Mouse (Mus musculus): ENCODE data around the gene Bcl9.

- TF ChIP-seq CTCF (IDR thresholded peaks at IDR 0.05 in 2 of 3, conservative IDR thresholded peaks at IDR 0.05 in 1 of 3; ENCODE audit: control insufficient read depth in 1 of 3, insufficient read depth in 1 of 3, low read depth in 2 of 3, low read length in 3 of 3, poor library complexity in 1 of 3, severe bottlenecking in 1 of 3) (no peak), MAFK (IDR thresholded peaks at IDR 0.05; ENCODE audit: borderline replicate concordance, low read depth, low read length) (no peak), E2F4 (IDR thresholded peaks at IDR 0.05; ENCODE audit: borderline replicate concordance, low read depth, low read length) (no peak), NELFE (IDR thresholded peaks at IDR 0.05; ENCODE audit: low read depth, low read length) (no peak), POLR2AphosphoS2 (IDR thresholded peaks at IDR 0.05; ENCODE audit: low read length) (no peak)
Observed at GRCm38 (mm10) chr3:97327356-97327755, 29.6 kb upstream of the Bcl9 start.
